Comparison of ENCODE assay signal across 8 mouse cellular contexts in genomic region chr9:13246815-13247638, GRCm38 (mm10). TPM values are rescaled to one million over a fixed set of nuclear protein-coding genes. Genes with fewer than 3 reads are reported as not detected.
DNase-seq lines count a peak whose midpoint lies in the region; ATAC-seq lines count a peak whose summit lies in the region.

TSS of gene Ccdc82 (plus strand) at chr9:13246955.

- DNase-seq in 3T3-L1 (ENCODE audit: low read depth, low spot score), result peak; percentile 86
- peak; percentile 76 to 87 for DNase-seq in adrenal gland, postnatal 4 days (ENCODE audit: low spot score in 2 of 2)
- peak; percentile 96 for DNase-seq in embryonic facial prominence, embryonic 14.5 days (ENCODE audit: low spot score)
- DNase-seq in heart, adult 8-10 months (ENCODE audit: low spot score), result peak; percentile 84
- DNase-seq in monocyte, adult 2 months (ENCODE audit: low read depth in 1 of 2, low spot score in 2 of 2), result peak; percentile 66 to 68
- peak; percentile 89 to 92 for DNase-seq in spleen, postnatal 36 days (ENCODE audit: low spot score in 2 of 2)

- H3K4me2 ChIP-seq in embryonic facial prominence, embryonic 14.5 days (ENCODE audit: low read depth, low read length), result peak within 1 kb of the TSS; percentile 86
- peak within 1 kb of the TSS; percentile 67 for H3K4me2 ChIP-seq in kidney, embryonic 14.5 days (replicated peaks; ENCODE audit: low read depth, low read length)
- H3K4me2 ChIP-seq in limb, embryonic 15.5 days, result peak within 1 kb of the TSS; percentile 70

- peaks cover 14% of the 10 kb centered on the region for H3K4me1 ChIP-seq in embryonic facial prominence, embryonic 14.5 days (ENCODE audit: control insufficient read depth, insufficient read depth, low read length)
- no peaks in the 10 kb centered on the region for H3K4me1 ChIP-seq in kidney, embryonic 14.5 days (ENCODE audit: control insufficient read depth, insufficient read depth, low read length)
- H3K4me1 ChIP-seq in limb, embryonic 15.5 days, result peaks cover 13% of the 10 kb centered on the region; the same call in 1 of the 2 replicates

- H3K4me3 ChIP-seq in embryonic facial prominence, embryonic 14.5 days (ENCODE audit: low read depth, low read length), result peak within 1 kb of the TSS; percentile 60
- H3K4me3 ChIP-seq in kidney, embryonic 14.5 days (ENCODE audit: low read length), result peak within 1 kb of the TSS; percentile 60
- H3K4me3 ChIP-seq in limb, embryonic 15.5 days, result peak within 1 kb of the TSS; percentile 62

- WGBS in embryonic facial prominence, embryonic 14.5 days, result 5% methylated on average over 18 of the region's 39 CpGs
- WGBS in kidney, embryonic 14.5 days, result 3% methylated on average over 30 of the region's 39 CpGs
- WGBS in limb, embryonic 15.5 days, result 4% methylated on average over 31 of the region's 39 CpGs

- H3K36me3 ChIP-seq in embryonic facial prominence, embryonic 14.5 days (ENCODE audit: control insufficient read depth, insufficient read depth, low read length), result no peaks in the 10 kb centered on the region
- H3K36me3 ChIP-seq in kidney, embryonic 14.5 days (ENCODE audit: control insufficient read depth, insufficient read depth, low read length), result no peaks in the 10 kb centered on the region
- H3K36me3 ChIP-seq in limb, embryonic 15.5 days, result no peaks in the 10 kb centered on the region

- H3K27me3 ChIP-seq in embryonic facial prominence, embryonic 14.5 days (replicated peaks; ENCODE audit: control insufficient read depth, insufficient read depth, low read length), result no peaks in the 10 kb centered on the region
- no peaks in the 10 kb centered on the region for H3K27me3 ChIP-seq in kidney, embryonic 14.5 days (ENCODE audit: control insufficient read depth, insufficient read depth, low read length)
- no peaks in the 10 kb centered on the region for H3K27me3 ChIP-seq in limb, embryonic 15.5 days

- no peaks in the 10 kb centered on the region for H3K9me3 ChIP-seq in embryonic facial prominence, embryonic 14.5 days (ENCODE audit: control insufficient read depth, low read length)
- H3K9me3 ChIP-seq in kidney, embryonic 14.5 days (ENCODE audit: control insufficient read depth, low read length), result no peaks in the 10 kb centered on the region
- H3K9me3 ChIP-seq in limb, embryonic 15.5 days, result no peaks in the 10 kb centered on the region

- H3K27ac ChIP-seq in embryonic facial prominence, embryonic 14.5 days (replicated peaks; ENCODE audit: low read depth, low read length), result peak within 1 kb of the TSS; percentile 78
- H3K27ac ChIP-seq in kidney, embryonic 14.5 days (ENCODE audit: low read depth, low read length), result peak within 1 kb of the TSS; percentile 63; the same call in 1 of the 2 replicates
- peak within 1 kb of the TSS; percentile 81 for H3K27ac ChIP-seq in limb, embryonic 15.5 days

- ATAC-seq in embryonic facial prominence, embryonic 14.5 days (ENCODE audit: low read depth), result peak; percentile 98
- peak; percentile 99 for ATAC-seq in kidney, embryonic 14.5 days (ENCODE audit: low FRiP score, low TSS enrichment)
- peak; percentile 98 for ATAC-seq in limb, embryonic 15.5 days (ENCODE audit: insufficient number of reproducible peaks, low FRiP score, low TSS enrichment, low read depth)

- H3K9ac ChIP-seq in embryonic facial prominence, embryonic 14.5 days (ENCODE audit: low read depth, low read length), result peak within 1 kb of the TSS; percentile 75
- H3K9ac ChIP-seq in kidney, embryonic 14.5 days (ENCODE audit: low read depth, low read length), result peak within 1 kb of the TSS; percentile 65
- peak within 1 kb of the TSS; percentile 39; the same call in 1 of the 2 replicates for H3K9ac ChIP-seq in limb, embryonic 15.5 days

RNA-seq across cellular contexts. Expression of gene Ccdc82, which starts in this region (rescaled TPM):
- 10 to 100 TPM; 21.9 to 22.4 TPM for total RNA-seq in adrenal gland, postnatal 4 days (2021)
- polyA plus RNA-seq in embryonic facial prominence, embryonic 14.5 days (2014; fragmentation: Nextera tagmentation; extraction: Ambion mirVana), result 7.7 and 10.5 TPM in 2 replicates
- 10 to 100 TPM in 1 of 4 experiments, 1 to 10 TPM in 3; 7.3 to 10.8 (median 8.6) TPM for total RNA-seq in heart, adult 8-10 months (2022)
- 8.3 and 10.8 TPM in 2 replicates for polyA plus RNA-seq in kidney, embryonic 14.5 days (2014; fragmentation: Nextera tagmentation; extraction: Ambion mirVana)
- 8.3 and 8.5 TPM in 2 replicates for polyA plus RNA-seq in limb, embryonic 15.5 days (2015; fragmentation: Nextera tagmentation; extraction: Ambion mirVana)

Comparison
In these comparisons a context has a peak if more than half of its experiments do, and no peak if none do; other contexts are left out.
1. Peak in every context shown above with its lines: DNase-seq, ATAC-seq, H3K4me3 ChIP-seq and H3K27ac ChIP-seq.